Mouse (Mus musculus) cerebellum, adult 2 months (tissue): ENCODE data around the gene Cartpt.

Source experiments
- CTCF ChIP-seq: fragments of 200-500 bp; IDR thresholded peaks from 2 replicates; pipeline ENCODE4 v1.5.1; 2011; ENCODE audit warnings: low read depth, mild to moderate bottlenecking, control low read depth, low read length, moderate library complexity, borderline replicate concordance; ENCODE audit not compliant: insufficient read depth
- POLR2A ChIP-seq: fragments of 200-500 bp; IDR thresholded peaks from 2 replicates; pipeline ENCODE4 v1.6.1; 2011; ENCODE audit warnings: low read length, control low read depth, borderline replicate concordance; ENCODE audit not compliant: insufficient read depth

- TF ChIP-seq CTCF, result peak; percentile 75
- no peak for TF ChIP-seq POLR2A
These were observed 41.8 kb downstream of the Cartpt start for GRCm38 (mm10) chr13:99859082-99859481.
